Mouse (Mus musculus): ENCODE data around the gene Oas1d. TPM values are rescaled to one million over a fixed set of nuclear protein-coding genes. Genes with fewer than 3 reads are reported as not detected.
"Not testable (repeated sequence)": the region's sequence is repeated elsewhere in the genome, so short reads cannot be mapped to it uniquely, and the experiment has no call there.

Oas1d gene
- total RNA-seq, 2 experiments from 2014 or later: not detected

DNA sequence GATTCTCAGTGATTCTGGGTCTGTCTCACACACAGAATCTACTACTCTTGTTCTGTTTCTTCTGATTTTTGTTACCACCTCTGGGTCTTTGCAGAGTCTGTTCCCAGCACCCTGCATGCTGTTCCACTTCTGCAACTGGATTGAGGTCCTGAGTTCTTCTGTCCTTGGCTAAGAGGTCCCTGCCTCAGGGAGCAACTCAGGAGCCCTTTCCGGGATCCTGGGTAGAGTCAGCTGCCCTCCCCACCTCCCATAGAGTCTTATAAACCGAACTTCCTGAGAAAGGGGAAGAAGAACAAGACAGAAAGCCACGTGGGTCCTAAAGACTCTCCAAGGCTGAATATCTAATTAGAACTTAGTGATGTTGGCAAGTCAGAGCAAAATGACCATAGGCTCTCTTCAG is 23.3 kb upstream of the Oas1d start:
- Histone ChIP-seq H3K4me3 (no peak overlapping the region), H3K27ac (no peak overlapping the region)
- no peak for DNase-seq (ENCODE audit: low spot score in 2 of 2)
- TF ChIP-seq CTCF (conservative IDR thresholded peaks at IDR 0.05): no peak

DNA sequence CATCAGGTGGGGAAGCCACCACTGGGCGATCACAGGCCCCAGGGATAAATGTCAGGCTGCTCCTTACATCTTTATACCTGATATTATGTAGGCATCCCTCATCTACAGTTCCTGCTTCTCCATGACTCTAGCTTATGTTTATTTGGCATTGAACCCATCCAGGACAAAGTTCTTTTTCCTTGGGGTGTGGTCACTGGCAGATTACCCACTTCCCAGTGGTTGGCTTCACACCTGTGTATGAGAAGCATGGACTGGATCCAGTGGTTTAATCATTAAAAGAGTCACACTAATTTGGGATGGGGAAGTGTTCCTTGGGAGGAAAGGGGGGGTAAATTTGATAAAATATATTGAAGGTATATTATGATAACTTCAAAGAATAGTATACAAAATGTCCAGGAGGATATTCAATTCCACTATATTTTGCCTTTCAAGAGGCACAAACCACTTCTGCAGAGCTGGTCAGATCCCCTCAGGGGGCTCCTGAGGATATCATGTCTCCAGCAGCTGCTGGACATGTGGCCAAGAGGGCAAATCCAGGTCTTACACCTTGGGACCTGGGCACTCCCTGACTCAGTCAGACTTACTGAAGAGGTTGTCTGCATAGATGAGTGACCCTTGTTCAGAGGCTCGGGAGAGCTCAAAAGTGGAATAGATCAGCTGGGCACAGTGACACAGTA is 22.6 kb upstream of the Oas1d start:
- not testable (repeated sequence) for H3K4me3 ChIP-seq; DNase-seq (ENCODE audit: low spot score in 2 of 2); H3K27ac ChIP-seq

DNA sequence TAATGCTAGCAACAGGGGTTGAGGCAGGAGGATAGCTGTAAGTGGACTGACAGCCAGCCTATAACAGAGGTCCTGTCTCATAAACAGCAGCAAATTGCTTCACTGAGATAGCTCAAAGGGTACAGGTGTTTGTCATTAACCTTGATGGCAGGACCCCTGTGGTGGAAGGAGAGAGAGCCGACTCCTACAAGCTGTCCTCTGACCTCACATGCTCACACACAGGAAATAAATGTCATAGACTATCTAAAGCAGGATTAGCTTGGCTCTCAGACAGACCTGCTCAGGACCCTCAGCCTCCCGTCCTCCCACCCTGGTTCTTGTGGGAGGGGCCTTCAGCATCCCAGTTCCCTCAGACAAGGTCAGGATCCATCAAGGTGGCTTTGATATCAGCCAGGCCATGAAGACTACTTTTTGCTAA is 22.1 kb upstream of the Oas1d start:
- DNase-seq (ENCODE audit: low spot score in 2 of 2): no peak
- Histone ChIP-seq H3K4me3 (no peak overlapping the region), H3K27ac (no peak overlapping the region)
- no peak for TF ChIP-seq CTCF (conservative IDR thresholded peaks at IDR 0.05)

DNA sequence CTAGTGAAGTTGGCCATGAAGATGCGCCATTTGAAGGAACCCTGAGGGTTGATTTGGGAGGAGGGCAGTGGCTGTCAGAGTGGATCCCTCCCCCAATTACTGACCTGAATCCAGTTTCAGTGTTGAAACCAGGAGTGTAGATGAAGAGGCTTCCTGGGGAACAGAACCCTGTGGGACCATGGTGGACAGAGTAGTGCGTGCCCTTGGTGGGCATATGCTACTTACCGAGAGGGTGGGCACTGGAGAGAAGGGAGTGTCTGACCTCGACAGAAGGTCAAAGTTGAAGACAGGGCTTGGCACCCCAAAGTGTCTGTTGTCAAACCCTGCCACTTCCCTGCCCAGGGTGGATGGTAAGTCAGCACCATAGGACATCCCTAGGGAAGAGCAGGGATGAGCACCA is 20.5 kb upstream of the Oas1d start:
- not testable (repeated sequence) for DNase-seq (ENCODE audit: low spot score in 2 of 2); H3K4me3 ChIP-seq; H3K27ac ChIP-seq

DNA sequence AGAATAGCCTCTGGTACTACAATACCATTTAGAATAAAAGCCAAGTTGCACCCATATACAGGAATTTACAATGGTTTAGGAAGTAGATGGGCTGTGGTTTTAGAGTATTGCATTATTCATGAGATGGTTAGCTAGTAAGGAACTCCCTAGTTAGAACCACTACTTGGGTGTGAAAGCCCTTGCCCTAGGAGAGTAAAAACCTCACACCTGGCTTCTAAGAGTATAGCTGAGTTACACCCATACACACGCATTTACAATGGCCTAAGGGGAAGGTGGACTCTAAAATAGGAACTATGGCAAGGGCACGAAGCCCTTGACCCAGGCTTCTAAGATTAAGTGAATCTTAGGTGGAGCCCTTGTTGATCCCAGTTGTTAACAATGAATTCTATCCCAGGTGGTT is 19.6 kb upstream of the Oas1d start:
- not testable (repeated sequence) for DNase-seq (ENCODE audit: low spot score in 2 of 2); H3K27ac ChIP-seq; H3K4me3 ChIP-seq

DNA sequence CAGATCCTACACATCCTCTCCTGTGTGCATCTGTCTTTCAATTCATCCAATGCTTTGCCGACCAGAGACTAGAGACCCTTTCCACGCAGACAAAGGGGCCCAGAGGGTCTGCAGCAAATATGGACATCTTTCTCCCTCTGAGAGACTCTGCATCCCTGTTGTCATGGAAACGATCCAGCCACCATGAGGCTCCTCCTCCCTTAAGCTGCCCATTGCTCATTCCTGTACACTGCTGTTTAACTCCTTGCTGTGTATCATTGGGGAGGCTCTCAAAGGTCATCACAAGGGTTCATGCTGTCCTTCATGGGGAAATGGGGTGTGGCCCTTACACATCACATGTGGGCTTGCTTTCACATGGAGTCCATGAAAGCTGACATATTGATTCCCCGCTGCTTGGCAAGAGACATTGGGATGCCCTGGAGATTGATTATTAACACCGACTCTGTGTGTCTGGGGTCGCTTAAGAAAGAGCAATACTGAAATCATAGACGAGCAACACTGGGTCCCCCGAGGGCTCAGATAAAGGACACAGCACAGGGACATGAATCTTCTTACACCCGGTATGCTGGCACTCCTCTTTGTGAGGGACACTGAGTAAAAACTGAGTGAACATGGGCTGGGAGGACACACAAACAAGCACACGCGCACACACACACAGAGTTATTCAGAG is 19.0 kb upstream of the Oas1d start:
- DNase-seq (ENCODE audit: low spot score in 2 of 2): no peak
- TF ChIP-seq CTCF (conservative IDR thresholded peaks at IDR 0.05): no peak
- Histone ChIP-seq H3K27ac (no peak overlapping the region), H3K4me3 (no peak overlapping the region)

DNA sequence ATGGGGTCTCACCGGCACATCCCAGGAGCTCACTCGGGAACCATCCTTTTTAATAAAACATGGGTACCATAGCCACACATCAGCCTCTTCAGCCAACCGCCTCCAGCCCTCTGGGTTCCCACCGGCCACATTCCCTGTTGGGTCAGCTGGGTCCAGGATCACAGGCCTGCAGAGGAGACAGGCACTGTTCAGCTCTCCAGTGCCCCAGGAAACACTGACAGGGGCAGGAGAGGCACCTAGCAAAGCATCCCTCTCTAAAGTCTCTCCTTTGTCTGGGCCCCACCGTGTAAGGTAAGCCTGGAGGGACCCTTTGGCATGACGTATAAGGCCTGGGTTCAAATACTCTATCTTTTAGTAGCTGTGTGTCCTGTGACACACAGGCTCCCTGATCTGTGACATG is 16.0 kb upstream of the Oas1d start:
- H3K4me3 ChIP-seq: no peak overlapping the region
- no peak for DNase-seq (ENCODE audit: low spot score in 2 of 2)
- H3K27ac ChIP-seq: no peak overlapping the region
- no peak for TF ChIP-seq CTCF (conservative IDR thresholded peaks at IDR 0.05)

DNA sequence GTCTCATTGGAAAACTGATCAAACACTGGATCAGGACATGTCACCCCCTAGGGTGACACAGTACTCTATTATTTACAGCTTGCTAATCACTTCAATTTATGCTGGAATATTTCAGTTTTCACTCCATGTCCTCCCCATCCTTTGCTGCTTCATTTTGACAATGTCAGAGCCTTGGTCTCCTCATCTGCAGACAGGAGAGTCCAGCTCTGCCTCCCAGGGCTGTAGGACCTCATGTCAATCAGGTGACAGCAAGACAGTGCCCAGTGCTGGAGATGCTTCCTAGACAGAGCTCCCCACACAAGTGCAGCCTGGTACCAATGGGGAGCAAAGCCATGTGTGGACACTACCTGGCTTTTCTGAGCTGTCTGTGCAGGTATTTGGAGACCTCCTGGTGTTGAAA is 15.6 kb upstream of the Oas1d start:
- no peak overlapping the region for H3K4me3 ChIP-seq
- no peak overlapping the region for H3K27ac ChIP-seq
- no peak for TF ChIP-seq CTCF (conservative IDR thresholded peaks at IDR 0.05)
- no peak for DNase-seq (ENCODE audit: low spot score in 2 of 2)

DNA sequence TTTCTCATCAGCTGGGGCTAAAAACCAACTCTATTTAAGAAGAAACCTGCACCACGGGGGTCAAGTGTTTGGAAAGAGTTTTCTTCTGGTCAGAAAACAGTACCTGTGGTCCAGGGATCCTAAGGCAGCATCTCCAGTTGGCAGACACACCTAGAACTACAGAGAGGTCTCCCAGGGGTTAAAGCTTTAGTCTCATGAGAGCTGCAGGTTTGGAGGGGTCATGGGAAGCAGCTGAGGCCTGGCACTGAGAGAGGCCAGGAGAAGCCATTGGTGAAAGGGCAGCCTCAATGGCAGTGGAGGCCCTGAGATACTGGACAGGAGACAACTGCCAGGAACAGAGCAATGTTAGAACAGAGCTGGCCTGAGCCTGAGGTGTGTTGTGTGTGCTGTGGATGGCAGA is 13.7 kb upstream of the Oas1d start:
- no peak overlapping the region for H3K4me3 ChIP-seq
- H3K27ac ChIP-seq: no peak overlapping the region
- no peak for TF ChIP-seq CTCF (conservative IDR thresholded peaks at IDR 0.05)
- DNase-seq (ENCODE audit: low spot score in 2 of 2): no peak

DNA sequence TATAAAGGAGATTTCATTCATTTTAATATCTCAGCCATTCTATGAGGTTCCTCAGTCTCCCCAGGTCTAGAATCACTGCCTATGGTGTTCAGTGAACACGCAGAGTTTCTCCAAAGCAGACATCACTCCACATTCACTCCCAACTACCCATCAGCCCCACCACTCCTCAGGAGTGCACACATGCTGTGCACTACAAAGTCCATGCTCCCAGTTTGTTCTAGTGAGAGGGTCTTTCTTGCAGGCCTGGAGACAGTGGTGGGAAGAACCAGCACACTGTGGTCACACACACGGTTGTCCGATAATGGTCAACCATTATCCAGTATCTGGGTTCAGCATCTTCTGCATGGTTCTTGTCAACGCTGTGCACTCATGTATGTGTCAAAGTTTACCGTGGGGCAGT is 12.3 kb upstream of the Oas1d start:
- H3K27ac ChIP-seq: no peak overlapping the region
- TF ChIP-seq CTCF (conservative IDR thresholded peaks at IDR 0.05): no peak
- H3K4me3 ChIP-seq: no peak overlapping the region
- DNase-seq (ENCODE audit: low spot score in 2 of 2): no peak

DNA sequence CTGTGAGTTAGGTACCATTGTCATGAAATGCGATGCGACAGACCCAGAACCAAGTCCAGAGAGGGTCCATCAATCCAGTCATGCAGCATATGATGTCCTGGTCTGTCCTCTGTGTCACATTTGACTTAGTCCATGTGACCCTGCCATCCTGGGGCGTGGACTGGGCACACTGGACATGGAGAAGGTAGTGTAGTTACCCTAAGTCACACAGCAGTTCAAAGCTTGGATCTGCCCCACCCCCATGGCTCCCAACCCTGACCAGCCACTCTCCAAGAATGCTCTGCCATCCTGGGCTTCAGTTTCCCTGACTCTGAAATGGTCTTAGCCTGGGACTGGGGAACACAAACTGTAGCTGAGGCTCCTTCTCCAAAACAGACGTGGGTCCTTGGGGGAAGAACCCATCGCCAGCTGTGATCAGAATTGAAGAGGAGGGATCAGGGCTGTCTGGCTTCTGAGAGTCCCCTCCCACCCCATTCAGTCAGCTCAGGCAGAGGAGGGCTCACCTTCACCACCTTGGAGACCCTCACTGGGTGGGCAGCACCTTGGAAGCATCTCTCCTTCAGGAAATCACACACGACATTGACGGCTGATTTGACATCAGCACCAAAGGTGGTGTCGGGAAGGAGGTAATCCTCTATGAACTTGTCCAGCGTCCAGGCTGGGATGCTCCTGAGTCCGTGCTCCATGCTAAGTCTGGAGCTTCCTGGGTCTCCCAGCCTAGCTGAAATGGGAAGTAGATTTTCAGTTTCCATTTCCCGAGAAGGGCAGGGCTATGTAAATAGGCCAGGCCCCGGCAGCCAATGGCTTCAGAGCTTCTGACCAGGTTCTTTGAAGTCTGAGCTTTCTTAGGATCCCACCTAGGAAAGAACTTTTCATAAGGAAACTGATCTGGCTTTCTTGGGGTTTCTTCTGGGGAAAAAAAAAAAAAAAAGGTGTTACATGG is 7.3 kb upstream of the Oas1d start, which contains the start of gene Oas1a:
Gene Oas1a, minus strand, starts transcription at position 731 of the 943 bp plus-strand sequence.
- H3K27ac ChIP-seq; DNase-seq (ENCODE audit: low spot score in 2 of 2); H3K4me3 ChIP-seq: not testable (repeated sequence)

DNA sequence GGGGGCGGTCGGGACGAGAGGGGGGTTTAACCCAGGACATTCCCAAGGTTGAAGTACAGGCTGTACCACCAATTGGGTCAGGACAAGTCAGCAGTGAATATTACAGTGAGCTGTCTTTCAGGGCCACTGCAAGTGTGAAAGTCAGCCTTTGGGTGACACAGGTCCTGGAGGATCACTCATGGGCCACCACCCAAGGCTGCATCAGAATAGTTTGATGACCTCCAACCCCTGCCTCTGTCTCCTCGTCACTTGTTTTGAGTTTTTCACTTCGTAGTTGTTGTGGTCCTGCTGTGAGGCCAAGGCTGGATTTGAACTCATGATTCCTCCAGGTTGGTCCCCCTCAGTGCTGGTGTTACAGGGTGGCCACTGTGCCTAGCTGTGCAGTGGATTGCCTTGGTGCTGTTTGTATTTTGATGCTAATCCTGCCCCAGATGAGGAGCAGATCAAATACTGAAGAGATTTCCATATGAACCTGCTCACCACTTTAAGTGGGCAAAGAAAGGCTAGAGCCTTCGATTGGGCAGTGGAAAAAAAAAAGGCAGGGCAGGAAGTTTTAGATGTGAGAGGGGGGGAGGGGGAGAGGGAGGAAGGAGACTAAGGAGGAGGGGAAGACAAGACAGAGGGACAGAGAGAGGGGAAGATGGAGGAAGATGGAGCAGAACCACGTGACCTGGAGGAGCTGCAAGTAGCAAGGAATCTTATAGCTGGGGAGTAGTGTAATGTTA is 6.0 kb upstream of the Oas1d start:
- no peak for DNase-seq (ENCODE audit: low spot score in 2 of 2)

DNA sequence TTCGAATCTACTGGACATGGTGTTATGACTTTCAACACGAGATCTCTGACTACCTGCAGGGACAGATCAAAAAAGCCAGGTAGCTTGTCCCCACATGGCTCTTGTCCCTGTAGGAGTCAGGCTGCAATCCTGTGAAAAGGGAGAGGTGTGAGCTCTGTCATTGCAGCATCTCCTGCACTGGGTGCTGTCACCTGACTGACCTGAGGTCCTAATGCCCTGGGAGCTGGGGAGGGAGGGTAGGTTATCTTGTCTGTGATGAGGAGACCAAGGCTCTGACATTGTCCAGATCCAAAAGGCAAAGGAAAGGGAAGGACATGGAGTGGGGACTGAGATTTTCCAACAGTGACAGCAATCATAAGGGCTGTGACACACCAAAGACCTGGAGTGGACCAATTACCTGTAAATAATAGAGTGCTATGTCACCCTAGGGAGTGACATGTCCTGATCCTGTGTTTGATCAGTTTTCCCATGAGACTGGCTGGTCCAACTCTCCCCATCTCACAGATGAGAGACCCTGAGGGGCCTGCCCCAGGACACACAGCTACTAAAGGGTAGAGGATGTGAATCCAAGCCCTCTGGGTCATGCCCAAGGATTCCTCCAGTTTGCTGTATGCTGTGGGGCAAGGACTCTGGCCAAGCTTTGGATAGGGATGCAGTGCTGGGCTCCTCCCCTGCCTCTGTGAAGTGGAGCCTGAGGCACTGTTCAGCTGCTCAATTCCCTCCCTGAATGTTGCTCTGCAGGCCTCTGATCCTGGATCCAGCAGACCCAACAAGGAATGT is 5.0 kb downstream of the Oas1d start:
- not testable (repeated sequence) for H3K4me3 ChIP-seq; H3K27ac ChIP-seq; DNase-seq (ENCODE audit: low spot score in 2 of 2)

More for the DNA sequence above, 6.0 kb upstream of the Oas1d start:
- H3K27ac ChIP-seq: no peak overlapping the region
- TF ChIP-seq CTCF (conservative IDR thresholded peaks at IDR 0.05): no peak
- no peak overlapping the region for H3K4me3 ChIP-seq
